ENCODE assay signal across 8 mouse cellular contexts in genomic region chr1:106796987-106797779, GRCm38 (mm10). TPM values are rescaled to one million over a fixed set of nuclear protein-coding genes. Genes with fewer than 3 reads are reported as not detected.
A peak's percentile ranks its signal among the peaks of the same experiment; 100 is the strongest.
DNase-seq lines count a peak whose midpoint lies in the region; ATAC-seq and TF ChIP-seq lines count a peak whose summit lies in the region.

No protein-coding gene starts in this region.

- peaks cover 7% of the 10 kb centered on the region; the same call in 1 of the 2 replicates for H3K4me1 ChIP-seq in embryonic facial prominence, embryonic 12.5 days
- 0 out of 2 replicates have a peak, but pooled peaks cover 3% of the 10 kb centered on the region for H3K4me1 ChIP-seq in intestine, embryonic 15.5 days (replicated peaks)

- TF ChIP-seq CTCF in layer of hippocampus, adult 2 months (conservative IDR thresholded peaks at IDR 0.05): no peak

- no peaks in the 10 kb centered on the region for H3K36me3 ChIP-seq in embryonic facial prominence, embryonic 12.5 days
- no peaks in the 10 kb centered on the region for H3K36me3 ChIP-seq in intestine, embryonic 15.5 days

- H3K4me3 ChIP-seq in layer of hippocampus, adult 2 months: peak overlapping the region; percentile 98
- H3K4me3 ChIP-seq in embryonic facial prominence, embryonic 12.5 days: peak overlapping the region; percentile 99
- peak overlapping the region; percentile 69 for H3K4me3 ChIP-seq in intestine, embryonic 15.5 days (replicated peaks)

- H3K27ac ChIP-seq in layer of hippocampus, adult 2 months: peak overlapping the region; percentile 81
- no peak overlapping the region for H3K27ac ChIP-seq in embryonic facial prominence, embryonic 12.5 days
- no peak overlapping the region for H3K27ac ChIP-seq in intestine, embryonic 15.5 days

- ATAC-seq in embryonic facial prominence, embryonic 12.5 days (ENCODE audit: insufficient number of reproducible peaks, insufficient read depth, low FRiP score, low TSS enrichment): no peak
- peak; percentile 49 for ATAC-seq in intestine, embryonic 15.5 days
- 0 out of 2 replicates have a peak, but pooled peaks have one; percentile 14 for ATAC-seq in monocyte, adult 5-6 weeks (replicated peaks; ENCODE audit: insufficient number of reproducible peaks, low FRiP score, low TSS enrichment, poor library complexity, severe bottlenecking)

- H3K9me3 ChIP-seq in embryonic facial prominence, embryonic 12.5 days: no peaks in the 10 kb centered on the region
- no peaks in the 10 kb centered on the region for H3K9me3 ChIP-seq in intestine, embryonic 15.5 days

- H3K9ac ChIP-seq in embryonic facial prominence, embryonic 12.5 days: no peak overlapping the region
- H3K9ac ChIP-seq in intestine, embryonic 15.5 days: no peak overlapping the region

- DNase-seq in layer of hippocampus, adult 2 months (ENCODE audit: low spot score in 2 of 2): no peak
- no peak for DNase-seq in layer of hippocampus, adult 8-10 months (ENCODE audit: low spot score in 2 of 2)
- no peak for DNase-seq in T-cell, adult 2 months (ENCODE audit: low spot score)
- no peak for DNase-seq in spleen, adult 12 weeks (ENCODE audit: low spot score)
- no peak for DNase-seq in thymus, postnatal 25 days

- no peaks in the 10 kb centered on the region for H3K27me3 ChIP-seq in embryonic facial prominence, embryonic 12.5 days
- no peaks in the 10 kb centered on the region for H3K27me3 ChIP-seq in intestine, embryonic 15.5 days (replicated peaks)

- WGBS in embryonic facial prominence, embryonic 12.5 days: 60% methylated on average over 7 of the region's 7 CpGs
- WGBS in intestine, embryonic 15.5 days: 65% methylated on average over 7 of the region's 7 CpGs

- peak overlapping the region; percentile 65 for H3K4me2 ChIP-seq in embryonic facial prominence, embryonic 12.5 days (replicated peaks)
- H3K4me2 ChIP-seq in intestine, embryonic 15.5 days (replicated peaks): peak overlapping the region; percentile 54

RNA-seq across cellular contexts. Expression of gene Vps4b, which starts 0.7 kb away (rescaled TPM):
- total RNA-seq in layer of hippocampus, adult 2 months (2021): 10 to 100 TPM; 55.7 to 62.0 TPM
- total RNA-seq in layer of hippocampus, adult 8-10 months (2022): 10 to 100 TPM; 50.9 to 64.9 (median 56.4) TPM
- polyA plus RNA-seq in embryonic facial prominence, embryonic 12.5 days (2016; fragmentation: Nextera tagmentation; extraction: Ambion mirVana): 70.6 and 72.2 TPM in 2 replicates
- polyA plus RNA-seq in intestine, embryonic 15.5 days (2015; fragmentation: Nextera tagmentation; extraction: Ambion mirVana): 66.5 and 82.2 TPM in 2 replicates
- total RNA-seq in monocyte, adult 5-6 weeks (2017): 173 to 207 TPM (median 181 TPM) in 3 replicates

RNA-seq across cellular contexts. Expression of gene Kdsr, which starts 37.7 kb away (rescaled TPM):
- total RNA-seq in layer of hippocampus, adult 2 months (2021): 10 to 100 TPM; 28.1 to 28.9 TPM
- 10 to 100 TPM; 25.5 to 28.9 (median 27.8) TPM for total RNA-seq in layer of hippocampus, adult 8-10 months (2022)
- 12.5 and 13.4 TPM in 2 replicates for polyA plus RNA-seq in embryonic facial prominence, embryonic 12.5 days (2016; fragmentation: Nextera tagmentation; extraction: Ambion mirVana)
- 13.2 and 14.9 TPM in 2 replicates for polyA plus RNA-seq in intestine, embryonic 15.5 days (2015; fragmentation: Nextera tagmentation; extraction: Ambion mirVana)
- total RNA-seq in monocyte, adult 5-6 weeks (2017): 16.3 to 26.0 TPM (median 25.0 TPM) in 3 replicates
